31 mouse cellular contexts compared by ENCODE assay signal in genomic region chr7:136232177-136232576, GRCm38 (mm10).
"Had no signal": no experiment of that assay in that cellular context is flagged by ENCODE, and none has a peak within 500 bp of the region (broad histone marks: within the 10 kb centered on the region; RNA-seq: fewer than 3 reads in every experiment).

No protein-coding gene starts in this region.

- H3K4me2 ChIP-seq: limb, embryonic 12.5 days; limb, embryonic 13.5 days; limb, embryonic 15.5 days; liver, embryonic 11.5 days; liver, embryonic 12.5 days; liver, embryonic 13.5 days; liver, embryonic 15.5 days; lung, embryonic 14.5 days; lung, embryonic 15.5 days; midbrain, embryonic 12.5 days; midbrain, embryonic 13.5 days; midbrain, embryonic 15.5 days; neural tube, embryonic 12.5 days had no signal

- H3K9me3 ChIP-seq: limb, embryonic 10.5 days; limb, embryonic 12.5 days; limb, embryonic 13.5 days; limb, embryonic 15.5 days; liver, embryonic 12.5 days; liver, embryonic 13.5 days; liver, embryonic 15.5 days; lung, embryonic 15.5 days; megakaryocyte, embryonic 14.5 days; midbrain, embryonic 10.5 days; midbrain, embryonic 12.5 days; midbrain, embryonic 13.5 days; midbrain, embryonic 15.5 days; neural tube, embryonic 12.5 days had no signal

- H3K9ac ChIP-seq: limb, embryonic 12.5 days; limb, embryonic 13.5 days; limb, embryonic 15.5 days; liver, embryonic 12.5 days; liver, embryonic 13.5 days; liver, embryonic 14.5 days; liver, embryonic 15.5 days; liver, postnatal 0 days; lung, embryonic 14.5 days; lung, embryonic 15.5 days; midbrain, embryonic 12.5 days; midbrain, embryonic 13.5 days; midbrain, embryonic 15.5 days; neural tube, embryonic 12.5 days had no signal

- ATAC-seq: liver, embryonic 12.5 days; liver, postnatal 0 days; lung, postnatal 0 days; midbrain, embryonic 13.5 days; midbrain, embryonic 15.5 days; midbrain, embryonic 16.5 days had no signal

- H3K27me3 ChIP-seq: limb, embryonic 15.5 days; liver, embryonic 12.5 days; liver, embryonic 13.5 days; liver, embryonic 15.5 days; lung, embryonic 15.5 days; megakaryocyte, embryonic 14.5 days; midbrain, embryonic 12.5 days; midbrain, embryonic 13.5 days; midbrain, embryonic 15.5 days; neural tube, embryonic 12.5 days had no signal

- DNase-seq: left cerebral cortex, postnatal 4 days; liver; liver, embryonic 13.5 days; liver, postnatal 0 days; lung, adult 18-20 months; lung, adult 2 months; lung, embryonic 14.5 days; lung, postnatal 10 days; lung, postnatal 14 days; lung, postnatal 36 days; lung, postnatal 4 days; midbrain, embryonic 14.5 days had no signal

- H3K4me1 ChIP-seq: limb, embryonic 15.5 days; liver, embryonic 12.5 days; liver, embryonic 13.5 days; liver, embryonic 15.5 days; lung, embryonic 15.5 days; megakaryocyte, embryonic 14.5 days had no signal

- H3K36me3 ChIP-seq: limb, embryonic 10.5 days; limb, embryonic 12.5 days; limb, embryonic 13.5 days; limb, embryonic 15.5 days; liver, embryonic 12.5 days; liver, embryonic 13.5 days; liver, embryonic 15.5 days; lung, embryonic 15.5 days; midbrain, embryonic 10.5 days; midbrain, embryonic 12.5 days; midbrain, embryonic 13.5 days; midbrain, embryonic 15.5 days; neural tube, embryonic 12.5 days had no signal

- H3K4me3 ChIP-seq: limb, embryonic 10.5 days; limb, embryonic 12.5 days; limb, embryonic 13.5 days; limb, embryonic 15.5 days; liver, embryonic 12.5 days; liver, embryonic 13.5 days; liver, embryonic 15.5 days; lung, embryonic 15.5 days; megakaryocyte, embryonic 14.5 days; midbrain, embryonic 10.5 days; midbrain, embryonic 12.5 days; midbrain, embryonic 13.5 days; midbrain, embryonic 15.5 days; myocyte; neural tube, embryonic 12.5 days had no signal

- H3K27ac ChIP-seq: limb, embryonic 10.5 days; limb, embryonic 12.5 days; limb, embryonic 13.5 days; limb, embryonic 15.5 days; liver, embryonic 12.5 days; liver, embryonic 13.5 days; liver, embryonic 14.5 days; liver, embryonic 15.5 days; lung, embryonic 15.5 days; macrophage; midbrain, embryonic 10.5 days; midbrain, embryonic 12.5 days; midbrain, embryonic 13.5 days; midbrain, embryonic 15.5 days; neural tube, embryonic 12.5 days had no signal
